Mouse (Mus musculus): ENCODE data around the gene Zfp334.
A peak's percentile ranks its signal among the peaks of the same experiment; 100 is the strongest.

The Zfp334 gene

DNA sequence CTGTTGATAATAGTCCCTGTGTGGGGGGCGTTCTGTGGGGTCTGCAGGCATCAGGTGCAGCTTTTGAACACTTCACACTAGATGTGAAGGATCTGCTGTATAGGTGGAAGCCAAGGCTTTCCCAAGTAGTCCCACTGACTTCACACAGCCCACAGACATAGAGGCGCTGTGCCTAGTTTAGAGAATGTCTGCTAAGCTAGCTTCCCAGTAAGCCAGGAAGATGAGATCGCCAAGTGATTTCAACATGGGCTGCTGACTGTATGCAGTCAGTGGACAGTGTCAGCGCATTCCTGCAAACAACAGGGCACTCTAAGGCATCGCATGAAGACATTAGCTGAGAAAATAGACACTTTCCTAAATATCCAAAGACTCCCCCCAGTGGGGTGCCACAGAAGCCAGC is 12.6 kb downstream of the Zfp334 start:
- DNase-seq, result no peak

DNA sequence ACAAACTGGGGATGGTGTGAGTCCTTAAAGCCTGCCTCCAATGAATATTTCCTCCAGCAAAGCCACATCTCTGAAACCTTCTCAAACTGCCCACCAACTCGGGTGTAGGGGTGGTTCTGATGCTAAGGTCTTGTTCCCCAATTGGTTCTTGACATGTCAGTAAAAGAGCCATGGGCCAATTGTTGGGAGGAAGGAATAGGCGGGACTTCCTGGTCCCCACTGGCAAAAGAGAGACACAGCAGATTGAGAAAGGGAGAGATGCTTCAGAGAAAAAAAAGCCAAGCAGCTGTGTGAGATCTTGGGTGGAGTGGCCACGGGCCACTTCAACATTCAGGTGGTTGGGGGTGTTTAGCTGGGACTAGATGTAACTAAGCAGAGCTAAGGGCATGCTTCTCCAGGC is 17.0 kb downstream of the Zfp334 start:
- no peak for DNase-seq

DNA sequence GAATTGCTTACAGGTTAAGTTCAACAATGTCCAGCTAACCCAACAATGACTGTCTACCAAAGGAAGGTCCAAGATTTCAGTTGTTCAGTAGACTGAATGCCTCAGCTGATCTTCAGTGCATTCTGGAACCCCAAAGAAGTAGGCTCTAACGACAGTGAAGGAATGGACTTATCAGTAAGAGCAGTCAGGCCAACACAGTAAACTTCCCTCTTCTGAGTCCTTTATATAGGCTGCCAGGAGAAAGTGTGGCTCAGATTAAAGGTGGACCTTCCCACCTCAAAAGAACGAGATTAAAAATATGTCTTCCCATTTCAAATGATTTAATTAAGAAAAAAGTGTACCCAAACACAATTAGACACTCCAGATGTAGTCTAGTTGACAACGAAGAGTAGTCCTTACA is 17.7 kb downstream of the Zfp334 start:
- DNase-seq, result no peak

DNA sequence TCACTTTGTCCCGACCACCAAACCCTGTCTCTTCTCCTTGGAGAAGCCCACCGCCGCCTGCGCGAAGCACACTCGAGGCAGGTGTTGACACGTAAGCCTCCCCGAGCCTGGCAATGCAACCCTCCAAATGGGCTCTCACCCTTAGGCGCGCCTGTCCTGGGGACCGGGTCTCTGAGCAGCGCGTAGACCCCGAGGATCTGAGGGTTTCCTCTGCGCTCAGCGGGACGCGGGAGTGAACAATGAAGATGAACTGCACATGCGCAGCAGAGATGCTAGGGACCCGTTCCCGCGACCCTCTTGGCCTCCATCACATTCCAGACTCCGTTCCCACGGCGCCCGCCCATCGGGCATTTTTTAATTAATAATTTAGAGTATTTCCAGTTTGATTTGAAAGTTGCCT is 19.6 kb downstream of the Zfp334 start, which contains the start of gene Zfp663:
Gene Zfp663, minus strand, starts transcription at position 234 of the 400 bp plus-strand sequence.
- no peak for DNase-seq

DNA sequence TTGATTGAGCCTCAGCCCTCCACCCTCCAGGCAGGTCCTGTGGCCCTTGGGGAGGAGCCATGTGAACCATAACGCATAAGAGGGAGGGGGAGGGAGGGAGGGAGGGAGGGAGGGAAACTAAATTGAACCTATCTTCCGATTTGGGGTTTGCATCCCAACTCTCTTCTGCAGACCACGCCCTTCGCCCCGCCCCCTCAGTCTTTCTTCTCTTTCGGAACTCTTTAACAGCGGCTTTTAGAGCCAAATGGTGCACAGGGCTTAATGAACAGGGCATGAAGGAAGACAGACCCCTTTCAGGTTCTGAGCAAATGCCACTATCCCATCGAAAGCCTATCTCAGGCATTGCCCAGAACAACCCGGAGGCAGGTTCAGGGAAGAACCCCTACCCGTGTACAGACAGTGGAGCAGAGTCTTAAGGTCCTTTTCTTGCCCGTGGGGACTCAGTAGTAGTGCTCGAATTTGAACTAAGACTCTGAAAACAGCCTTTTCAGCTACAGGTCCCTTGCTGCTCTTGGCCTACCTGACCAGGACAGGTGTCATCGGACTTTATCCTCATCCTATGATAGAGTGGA is 20.1 kb downstream of the Zfp334 start:
- no peak for DNase-seq

DNA sequence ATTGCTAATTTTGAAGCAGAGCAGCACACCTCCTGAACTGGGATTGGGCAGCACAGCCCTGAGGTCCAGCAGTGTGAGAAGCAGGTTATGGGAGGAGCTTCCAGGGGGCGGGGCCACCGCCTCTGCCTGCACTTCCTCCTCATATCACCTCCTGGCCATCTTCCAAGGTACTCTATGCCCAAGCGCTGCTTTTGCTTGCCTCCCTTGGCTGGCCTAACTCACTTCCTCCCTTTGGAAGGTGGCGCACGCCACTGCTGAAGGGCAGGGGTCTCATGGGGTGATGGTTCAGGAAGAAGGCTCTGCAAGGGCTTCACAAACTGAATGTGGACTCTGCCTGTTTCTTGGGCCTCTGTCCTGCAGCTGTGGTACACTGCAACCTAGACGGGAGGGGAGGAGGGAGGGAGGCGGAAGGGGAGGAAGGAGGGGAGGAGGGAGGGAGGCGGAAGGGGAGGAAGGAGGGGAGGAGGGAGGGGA is 21.0 kb downstream of the Zfp334 start:
- no peak for DNase-seq

DNA sequence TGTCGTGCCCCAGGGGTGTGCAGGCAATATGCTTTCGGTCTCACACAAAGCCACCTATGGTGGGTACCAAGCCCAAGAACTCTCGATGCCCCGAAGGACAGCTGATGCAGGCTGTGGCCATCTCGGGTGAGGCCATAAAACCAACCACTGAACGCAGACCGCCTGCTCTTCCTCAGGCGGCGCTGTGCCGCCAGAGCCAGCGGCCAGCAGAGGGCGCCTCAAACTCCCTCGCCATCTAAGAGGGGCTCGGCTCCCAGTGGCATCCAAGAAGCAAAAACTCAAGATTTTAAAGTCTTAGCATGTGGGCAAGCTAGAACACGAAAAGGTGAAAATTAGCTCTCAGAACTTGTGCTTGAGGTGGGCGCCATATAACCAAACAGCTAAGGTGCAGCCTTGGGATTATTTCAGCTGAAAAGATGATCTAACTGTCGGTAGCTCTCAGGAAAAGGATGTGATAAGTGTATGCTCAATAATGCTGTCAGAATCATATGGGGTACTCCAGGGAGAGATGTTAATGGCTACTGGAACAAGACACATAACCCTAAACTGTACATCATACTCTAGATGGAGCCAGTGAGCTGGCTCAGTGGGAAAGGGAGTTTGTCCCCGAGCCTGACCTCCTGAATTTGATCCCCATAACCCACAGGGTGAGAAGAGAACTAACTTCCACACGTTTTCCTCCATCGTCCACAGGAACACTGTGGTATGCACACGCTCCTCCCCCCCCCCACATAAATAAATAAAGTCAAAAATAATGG is 23.5 kb downstream of the Zfp334 start:
- peak; percentile 79 to 87 for DNase-seq

DNA sequence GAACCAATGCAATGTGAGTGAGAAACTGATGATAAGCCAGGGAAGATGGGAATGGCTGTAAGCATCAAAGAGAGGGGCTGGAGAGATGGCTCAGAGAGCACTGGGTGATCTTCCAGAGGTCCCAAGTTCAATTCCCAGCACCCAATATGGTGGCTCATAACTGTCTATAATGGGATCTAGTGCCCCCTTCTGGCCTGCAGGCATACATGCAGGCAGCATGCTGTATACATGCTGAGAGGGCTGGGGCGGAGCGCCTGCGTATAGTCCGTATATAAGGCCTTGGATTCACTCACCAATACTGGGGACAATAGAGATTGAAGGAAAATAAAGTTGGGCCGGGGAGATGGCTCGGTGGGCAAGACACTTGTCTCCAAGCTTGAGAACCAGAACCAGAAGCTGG is 24.8 kb downstream of the Zfp334 start:
- no peak for DNase-seq

DNA sequence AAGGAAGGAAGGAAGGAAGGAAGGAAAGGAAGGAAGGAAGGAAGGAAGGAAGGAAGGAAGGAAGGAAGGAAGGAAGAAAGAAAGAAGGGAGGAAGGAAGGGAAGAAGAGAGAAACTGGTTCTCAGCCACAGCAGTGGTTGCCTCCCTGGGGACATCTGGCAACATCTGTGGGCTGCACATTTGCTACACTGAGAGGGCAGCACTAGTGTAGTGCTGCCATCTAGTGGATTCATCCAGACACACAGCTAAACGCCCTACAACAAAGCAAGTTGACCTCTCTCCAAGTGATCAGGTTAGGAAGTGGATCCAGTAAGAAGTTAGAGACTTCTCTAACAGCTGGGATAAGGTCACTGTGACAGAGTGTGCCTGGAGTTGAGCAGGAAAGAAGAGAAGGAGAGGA is 27.2 kb downstream of the Zfp334 start:
- peak; percentile 41 to 63 for DNase-seq

DNA sequence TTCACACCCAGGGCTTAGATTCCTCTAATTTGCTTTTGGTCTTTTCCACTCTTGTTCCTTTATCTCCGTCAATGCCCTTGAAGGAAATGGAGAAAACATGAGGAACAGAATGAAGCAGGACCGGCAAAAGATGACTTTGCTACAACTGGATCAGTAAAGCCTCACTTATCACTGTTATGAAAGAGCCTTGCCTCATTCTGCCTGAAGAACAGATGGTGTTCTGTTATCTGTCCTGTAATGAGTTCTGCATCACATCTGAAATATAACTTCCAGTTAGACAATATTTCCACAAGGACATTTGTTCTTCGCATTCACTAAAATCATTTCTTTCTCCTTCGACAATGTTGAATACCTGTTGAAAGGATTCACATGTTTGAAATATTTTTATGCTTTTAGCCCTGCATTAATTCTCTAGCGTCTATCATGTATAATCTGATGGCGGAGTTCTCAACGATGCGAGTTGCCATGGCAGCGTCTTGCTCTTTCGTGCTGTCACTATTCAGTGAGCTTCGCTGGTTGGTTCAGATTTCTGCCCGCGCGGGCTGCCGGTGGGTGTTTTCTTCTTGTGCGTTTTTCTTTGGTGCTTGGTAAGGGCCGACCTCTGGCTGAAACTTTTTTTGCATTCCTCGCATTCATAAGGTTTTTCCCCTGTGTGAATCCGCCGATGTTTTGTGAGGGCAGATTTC is 36.1 kb downstream of the Zfp334 start:
- no peak for DNase-seq

DNA sequence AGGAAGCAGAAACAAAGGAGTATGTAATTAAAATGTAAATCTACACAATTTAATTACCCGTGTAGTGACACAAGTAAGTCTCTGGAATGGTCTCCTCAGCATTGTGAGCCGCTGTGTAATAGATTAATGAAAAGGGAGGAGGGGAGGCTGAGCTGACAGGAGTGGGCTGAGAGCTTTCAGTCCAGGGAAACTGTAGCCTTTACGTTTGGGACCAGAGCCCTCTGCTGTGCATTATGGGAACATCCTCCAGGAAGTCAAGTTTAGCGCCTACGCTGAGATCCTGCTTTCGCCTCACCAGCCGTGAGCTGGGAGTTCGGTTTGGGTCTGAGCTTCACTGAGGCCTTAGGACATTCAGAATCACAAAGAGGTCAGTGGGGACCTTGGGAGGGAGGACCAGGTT is 38.6 kb downstream of the Zfp334 start:
- DNase-seq, result peak; percentile 62 to 69

DNA sequence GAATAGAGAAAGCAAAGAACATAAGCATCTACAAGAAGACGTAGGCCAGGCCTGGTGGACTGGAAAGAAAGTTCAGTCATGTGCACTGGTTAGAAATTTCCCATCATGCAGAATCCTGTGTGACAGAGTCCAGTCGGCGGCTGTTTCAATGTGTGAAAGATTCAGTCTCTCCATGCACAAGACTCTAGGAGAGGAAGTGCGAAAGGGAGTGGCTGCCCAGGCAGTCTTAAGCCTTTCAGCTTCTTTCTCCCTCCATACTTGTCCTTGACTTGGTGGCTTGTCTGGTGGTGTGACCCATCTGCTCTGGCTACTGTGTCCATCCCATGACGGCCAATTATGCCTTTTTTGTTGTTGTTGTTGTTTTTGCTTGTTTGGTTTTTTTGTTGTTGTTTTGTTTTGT is 41.9 kb downstream of the Zfp334 start:
- DNase-seq, result no peak

DNA sequence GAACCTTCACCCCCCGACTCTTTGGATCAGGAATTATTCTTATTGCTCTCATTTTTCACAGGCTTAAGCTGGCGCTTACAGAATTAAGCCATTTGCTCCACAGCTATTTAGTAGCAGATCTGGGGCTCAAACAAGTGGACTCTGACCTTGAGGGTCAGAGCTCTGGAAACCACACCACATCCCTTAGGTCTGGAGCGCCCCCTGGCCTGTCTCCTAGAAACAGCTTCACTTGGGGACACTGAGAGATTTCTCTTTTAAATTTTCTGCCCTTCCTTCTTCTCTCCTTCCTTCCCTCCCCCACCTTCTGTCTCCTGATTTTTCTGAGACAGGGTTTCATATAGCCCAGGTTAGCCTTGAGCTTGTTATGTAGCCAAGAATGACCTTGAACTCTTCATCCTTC is 50.9 kb downstream of the Zfp334 start:
- peak; percentile 79 to 84 for DNase-seq

DNA sequence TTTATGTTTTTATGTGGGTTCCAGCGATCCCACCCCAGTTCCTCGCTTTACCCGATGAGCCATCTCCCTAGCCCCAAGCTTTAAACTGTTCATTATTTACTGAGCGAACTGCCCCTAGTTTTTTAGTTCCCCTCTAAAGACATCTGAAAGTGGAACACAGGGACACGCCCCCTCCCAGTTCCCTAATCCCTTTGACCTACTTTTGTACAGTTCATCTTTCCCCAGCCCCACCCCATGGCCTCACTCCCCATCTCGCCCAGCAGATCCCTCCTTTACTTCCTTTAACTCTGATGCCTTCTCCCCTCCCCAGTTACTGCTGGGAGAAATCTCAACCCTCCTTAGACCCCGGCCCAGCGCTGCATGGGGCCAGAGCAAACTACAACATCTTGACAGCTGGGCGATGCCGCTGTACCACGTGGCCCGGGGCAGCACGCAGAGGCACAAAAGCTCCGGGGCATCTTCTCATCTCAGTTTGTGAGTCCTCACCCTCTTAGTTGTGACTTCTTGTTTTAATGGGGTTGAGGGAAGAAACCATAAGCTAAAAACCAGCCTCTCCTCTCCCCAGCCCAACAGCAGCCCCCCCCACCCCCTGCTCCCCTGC is 55.3 kb downstream of the Zfp334 start:
- no peak for DNase-seq

DNA sequence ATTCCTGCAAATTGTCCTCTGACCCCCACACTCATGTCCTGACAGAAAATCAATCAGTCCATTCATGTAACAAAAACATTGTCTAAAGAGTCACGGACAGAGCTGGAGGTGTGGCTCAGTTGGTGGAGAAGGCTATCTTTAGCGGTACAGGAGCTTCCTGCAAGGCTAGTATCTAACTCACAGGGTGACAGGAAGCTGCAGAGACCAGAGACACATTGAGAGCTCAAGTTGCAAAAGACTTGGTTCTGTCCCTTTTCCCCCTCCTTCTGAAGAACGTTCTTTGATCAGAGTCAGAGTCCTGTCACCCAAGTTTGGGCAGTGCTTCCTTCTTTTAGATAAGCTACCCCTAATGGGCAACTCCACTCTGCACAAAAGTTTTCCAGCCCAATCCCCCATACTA is 58.4 kb downstream of the Zfp334 start:
- DNase-seq, result no peak

DNA sequence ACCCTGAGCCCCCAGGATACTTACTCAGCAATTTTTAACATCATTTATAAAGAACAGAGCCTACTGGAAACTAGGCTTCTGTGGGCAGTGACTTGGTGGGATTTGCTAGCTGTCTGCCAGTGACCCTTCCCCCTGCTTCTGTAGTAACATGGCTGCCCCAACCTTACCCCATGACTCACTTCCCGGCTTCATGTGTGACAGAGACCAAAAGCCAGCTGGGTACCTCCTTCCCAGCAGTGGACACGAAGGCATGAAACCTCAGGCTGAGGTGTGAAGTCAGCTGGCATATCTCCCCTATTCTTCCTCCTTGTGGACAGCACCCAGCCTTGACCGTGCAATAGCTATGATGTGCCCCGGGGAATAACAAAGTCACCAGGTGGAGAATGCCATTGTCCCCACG is 59.3 kb downstream of the Zfp334 start:
- no peak for DNase-seq

DNA sequence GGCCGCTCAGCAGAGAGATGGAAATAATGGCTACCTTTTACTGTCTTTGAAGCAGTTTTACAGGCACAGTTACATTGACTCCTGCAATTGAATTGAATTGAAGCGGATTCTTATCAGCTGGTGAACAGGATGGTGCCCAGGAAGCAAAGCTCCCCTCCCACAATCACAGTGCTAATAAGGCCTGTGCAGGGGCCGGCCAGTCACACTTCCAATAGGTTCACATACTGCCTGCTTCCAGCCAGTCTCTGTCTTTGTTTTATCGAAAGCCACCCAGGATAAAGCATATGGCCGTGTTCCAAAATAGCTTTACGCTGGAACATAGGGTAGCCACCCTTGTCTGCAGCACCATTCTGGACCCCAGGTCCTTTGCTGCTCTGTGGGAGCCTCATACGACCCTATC is 60.7 kb downstream of the Zfp334 start:
- peak in 1 of 2 experiments; percentile 31 for DNase-seq

DNA sequence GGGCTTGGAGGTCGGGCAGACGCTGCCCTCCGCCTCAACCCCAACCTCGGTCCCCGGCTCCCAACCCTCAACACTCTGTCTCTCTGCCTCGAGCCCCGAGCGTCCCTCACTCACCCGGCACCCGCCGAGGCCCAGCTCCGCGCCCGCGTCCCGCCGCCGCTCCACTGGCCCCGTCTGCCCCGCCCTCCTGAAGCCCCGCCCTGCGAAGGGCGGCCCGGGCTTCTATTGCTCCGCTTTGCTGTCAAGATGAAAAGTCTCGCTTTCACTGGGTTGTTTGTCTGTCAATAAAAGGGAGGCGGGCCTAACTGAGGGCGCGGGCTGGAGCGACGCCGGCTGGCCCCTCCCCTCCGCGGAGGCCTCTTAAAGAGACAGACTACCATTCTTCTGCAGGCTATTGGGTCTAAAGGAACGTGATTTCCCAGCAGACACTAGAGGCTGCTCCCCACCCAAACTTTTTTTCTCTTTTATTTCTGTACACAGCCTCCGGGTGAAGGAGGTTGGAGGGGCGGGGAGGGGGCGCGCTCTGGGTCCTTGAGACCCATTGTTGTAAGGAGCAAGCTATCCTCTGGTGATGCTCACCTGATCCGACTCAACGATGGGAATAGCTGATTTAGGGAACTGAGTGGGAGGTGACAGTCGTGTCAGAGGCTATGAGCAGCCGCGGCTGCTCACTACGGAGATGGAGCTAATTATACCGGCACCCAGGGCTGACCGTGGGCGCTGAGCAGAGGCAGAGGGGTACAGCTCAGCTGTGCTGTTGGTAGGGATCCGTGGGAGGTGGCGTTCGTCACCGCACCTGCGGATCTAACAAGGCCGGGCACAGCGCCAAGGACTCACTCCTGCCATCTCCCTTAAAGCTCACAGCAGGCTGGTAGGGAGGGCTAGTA is 61.5 kb downstream of the Zfp334 start, which contains the start of gene Elmo2:
Gene Elmo2, minus strand, starts transcription at position 176 of the 887 bp plus-strand sequence.
- DNase-seq, result peak; percentile 98

DNA sequence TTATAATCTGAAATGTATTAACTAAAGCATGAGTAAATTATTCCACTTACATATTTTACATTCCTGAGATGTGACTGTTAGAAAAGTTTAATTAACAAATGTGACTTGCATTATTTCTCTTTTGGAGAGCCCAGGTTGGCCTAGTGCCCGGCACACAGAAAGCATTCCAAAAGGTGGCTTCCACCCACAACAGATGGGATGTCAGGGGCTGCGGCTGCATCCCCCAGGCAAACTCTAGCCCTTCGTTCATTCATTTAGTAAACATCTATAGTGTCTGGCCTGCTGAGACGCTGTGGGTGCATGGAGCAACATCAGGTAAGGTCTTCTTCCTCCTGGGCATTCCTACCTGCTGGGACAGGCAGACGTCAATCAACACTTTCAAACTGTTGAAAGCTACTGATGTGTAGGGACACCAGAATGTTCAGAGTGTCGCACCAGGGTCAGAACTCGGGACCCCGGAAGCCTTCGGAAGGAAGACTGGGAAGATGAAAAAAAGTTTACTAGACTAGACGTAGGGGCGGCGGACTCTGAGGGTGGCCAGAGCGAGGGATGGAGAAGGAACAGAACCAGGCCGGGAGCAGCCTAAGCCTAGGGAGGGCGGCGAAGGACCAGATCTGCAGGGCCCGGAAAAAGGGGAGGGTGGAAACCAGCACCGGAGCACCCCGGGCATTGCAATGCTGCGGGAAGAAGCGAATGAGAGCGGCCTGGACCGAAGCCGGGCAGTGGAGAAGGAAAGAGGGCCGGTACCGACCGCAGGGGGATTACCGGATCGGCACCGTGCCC is 62.3 kb downstream of the Zfp334 start:
- DNase-seq, result peak; percentile 70 to 80
